Mouse (Mus musculus) limb, embryonic 12.5 days (tissue): ENCODE results near the gene Clybl. TPM values are rescaled to one million over a fixed set of nuclear protein-coding genes. Genes with fewer than 3 reads are reported as not detected.

Experiments
- ATAC-seq: fragments of 200-750 bp; cut with Nextera tagmentation; 2 replicates; pipeline ENCODE4 v1.8.0; 2017; ENCODE audit warnings: low read depth, moderate TSS enrichment; ENCODE audit not compliant: insufficient number of reproducible peaks, insufficient read depth, low FRiP score, low TSS enrichment
- H3K27ac ChIP-seq: fragments of 300-500 bp; sonication (generic); 2 replicates; pipeline ENCODE4 v1.5.1; 2016; ENCODE audit warnings: mild to moderate bottlenecking, moderate library complexity
- H3K27me3 ChIP-seq: fragments of 300-500 bp; sonication (generic); 2 replicates; pipeline ENCODE4 v1.6.1; 2016; ENCODE audit warnings: mild to moderate bottlenecking, moderate library complexity
- H3K36me3 ChIP-seq: fragments of 300-500 bp; sonication (generic); 2 replicates; pipeline ENCODE4 v1.6.1; 2016; ENCODE audit warnings: mild to moderate bottlenecking, moderate library complexity
- H3K4me1 ChIP-seq: fragments of 300-500 bp; sonication (generic); replicated peaks from 2 replicates; pipeline ENCODE4 v1.6.1; 2016
- H3K4me2 ChIP-seq: fragments of 300-500 bp; sonication (generic); 2 replicates; pipeline ENCODE4 v1.6.1; 2016; ENCODE audit warnings: mild to moderate bottlenecking, moderate library complexity
- H3K4me3 ChIP-seq: fragments of 300-500 bp; sonication (generic); replicated peaks from 2 replicates; pipeline ENCODE4 v1.5.1; 2016; ENCODE audit warnings: mild to moderate bottlenecking
- H3K9ac ChIP-seq: fragments of 300-500 bp; sonication (generic); replicated peaks from 2 replicates; pipeline ENCODE4 v1.6.1; 2016; ENCODE audit warnings: mild to moderate bottlenecking, moderate library complexity
- H3K9me3 ChIP-seq: fragments of 300-500 bp; sonication (generic); 2 replicates; pipeline ENCODE4 v1.6.1; 2016; ENCODE audit warnings: mild to moderate bottlenecking, moderate library complexity
- WGBS: fragments of 180-500 bp; shearing (Covaris S2); methylation state at CpG from one replicate; pipeline ENCODE4 v1.1.7; 2016; 5-methylcytosine and 5-hydroxymethylcytosine counted together
- polyA plus RNA-seq: library from polyadenylated mRNA; unstranded; fragments of >200 nt; fragmentation: Nextera tagmentation; extraction: Ambion mirVana; gene quantifications from 2 replicates; pipeline ENCODE4 v1.2.1, GENCODE M21; 2016

Gene Clybl
- polyA plus RNA-seq, 1 experiment from 2014 or later = 16.8 TPM

DNA sequence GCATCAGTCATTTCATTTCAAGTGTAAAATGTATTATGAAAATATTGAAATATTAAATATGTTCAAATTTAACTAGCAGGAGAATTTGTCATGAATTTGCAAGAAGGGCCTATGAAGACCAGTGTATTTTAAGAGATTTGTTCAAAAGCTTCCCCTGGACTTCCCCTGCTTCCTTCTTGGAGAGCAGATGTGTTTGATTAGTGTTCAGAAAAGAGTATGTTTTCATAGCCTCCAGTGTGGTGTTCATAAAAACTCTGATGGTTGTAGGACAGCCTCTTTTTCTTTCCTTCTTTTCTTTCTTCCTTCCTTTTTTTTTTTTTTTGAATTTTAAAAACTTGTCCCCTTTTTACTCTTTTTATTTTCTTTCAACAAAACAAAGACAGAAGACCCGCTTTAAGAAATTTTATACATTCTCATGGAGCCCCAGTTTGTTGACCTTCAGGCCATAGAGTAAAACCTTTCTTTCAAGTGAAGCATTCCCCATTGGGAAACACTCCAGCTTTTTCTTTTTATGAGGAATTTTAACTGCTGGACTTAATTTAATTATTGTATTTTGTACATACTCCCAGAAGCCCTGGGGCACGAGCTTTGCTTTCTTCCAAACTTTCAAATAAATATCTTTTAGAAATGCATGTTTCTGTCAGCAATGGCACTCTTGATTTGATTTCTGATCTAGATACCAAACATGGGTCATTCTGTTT, 231.5 kb downstream of the Clybl start:
- Histone ChIP-seq H3K27ac (peak overlapping the region; percentile 69), H3K36me3 (no peaks in the 10 kb centered on the region), H3K27me3 (peaks cover 16% of the 10 kb centered on the region), H3K9me3 (no peaks in the 10 kb centered on the region), H3K4me1 (peaks cover 23% of the 10 kb centered on the region), H3K4me2 (no peak overlapping the region; the same call in 1 of the 2 replicates), H3K9ac (no peak overlapping the region), H3K4me3 (no peak overlapping the region)
- no peak for ATAC-seq
- 15% methylated on average over 2 of the region's 2 CpGs for WGBS

DNA sequence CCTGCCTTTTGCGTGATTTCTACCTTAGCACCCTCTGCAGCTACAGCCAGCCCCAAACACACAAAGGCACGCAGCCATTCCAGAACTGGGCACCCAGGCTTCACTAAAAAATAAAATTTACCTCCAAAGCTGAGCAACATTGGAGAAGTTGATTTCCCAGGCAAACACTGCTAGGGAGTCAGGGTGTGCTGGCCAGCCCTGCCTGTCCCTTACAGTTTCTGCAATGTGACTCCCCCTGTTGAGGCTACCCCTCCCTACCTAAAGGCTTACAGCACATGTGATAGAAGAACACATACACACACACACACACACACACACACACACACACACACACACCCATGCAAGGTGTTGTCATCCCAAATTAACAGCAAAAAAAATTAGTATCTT, 232.0 kb downstream of the Clybl start:
- no peak overlapping the region for H3K4me3 ChIP-seq
- H3K9ac ChIP-seq = no peak overlapping the region
- ATAC-seq = peak; percentile 53; the same call in 1 of the 2 replicates
- peaks cover 10% of the 10 kb centered on the region for H3K27me3 ChIP-seq
- no peaks in the 10 kb centered on the region for H3K36me3 ChIP-seq
- 24% methylated on average over 2 of the region's 2 CpGs for WGBS
- peak overlapping the region; percentile 69 for H3K27ac ChIP-seq
- H3K9me3 ChIP-seq = no peaks in the 10 kb centered on the region
- H3K4me1 ChIP-seq = peaks cover 23% of the 10 kb centered on the region
- H3K4me2 ChIP-seq = no peak overlapping the region

DNA sequence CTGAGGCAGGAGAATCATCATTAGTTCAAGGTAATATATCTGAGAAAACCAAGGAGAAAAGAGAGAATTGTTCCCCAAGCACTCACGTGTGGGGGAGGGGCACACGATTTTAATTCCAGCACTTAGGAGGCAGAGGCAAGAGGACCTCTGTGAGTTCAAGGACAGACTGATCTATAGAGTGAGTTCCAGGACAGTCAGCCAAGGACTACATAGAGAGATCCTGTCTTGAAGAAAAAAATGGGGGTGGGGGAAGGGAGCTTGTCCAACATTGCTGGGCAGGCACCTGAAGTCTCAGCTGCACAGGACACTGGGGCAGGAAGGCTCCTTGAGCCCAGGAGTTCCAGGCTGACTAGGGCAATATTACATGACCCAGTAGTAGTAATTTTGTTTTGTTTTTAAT, 233.3 kb downstream of the Clybl start:
- peaks cover 23% of the 10 kb centered on the region for H3K4me1 ChIP-seq
- H3K9me3 ChIP-seq = no peaks in the 10 kb centered on the region
- peaks cover 6% of the 10 kb centered on the region for H3K27me3 ChIP-seq
- ATAC-seq = no peak
- H3K27ac ChIP-seq = no peak overlapping the region
- no peaks in the 10 kb centered on the region for H3K36me3 ChIP-seq
- no peak overlapping the region for H3K4me3 ChIP-seq
- H3K9ac ChIP-seq = no peak overlapping the region
- WGBS = 89% methylated on average over 2 of the region's 2 CpGs
- H3K4me2 ChIP-seq = no peak overlapping the region

DNA sequence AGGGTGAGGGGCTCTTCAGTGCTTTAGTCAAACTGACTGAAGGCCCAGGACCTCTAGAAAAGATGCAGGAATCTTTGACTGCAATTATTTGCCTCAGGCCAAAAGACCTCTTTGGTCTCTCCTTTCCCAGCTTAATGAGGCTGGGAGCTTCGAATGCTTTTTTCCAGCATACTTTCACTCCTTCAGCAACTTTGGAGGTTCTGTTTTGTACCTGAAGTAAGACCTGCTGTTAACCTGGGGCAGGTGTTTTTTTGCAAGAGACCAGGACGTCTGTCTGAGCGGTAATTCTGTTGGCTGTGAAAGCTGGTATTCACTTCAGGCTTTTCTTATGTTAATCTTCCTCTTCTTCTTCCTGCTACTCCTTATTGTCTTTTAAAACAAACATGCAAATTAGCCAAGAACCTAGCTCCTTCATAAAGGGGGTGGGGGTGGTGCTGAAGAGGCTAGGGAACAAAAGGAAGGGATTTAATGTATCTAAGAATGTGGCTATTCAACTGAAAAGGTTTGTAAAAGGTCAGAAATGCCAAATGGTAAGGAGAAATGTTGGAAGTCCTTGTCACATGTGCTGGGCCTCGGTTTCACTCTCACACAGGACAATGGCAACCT, 234.8 kb downstream of the Clybl start:
- Histone ChIP-seq H3K4me1 (peaks cover 23% of the 10 kb centered on the region), H3K4me2 (no peak overlapping the region), H3K27ac (no peak overlapping the region), H3K36me3 (no peaks in the 10 kb centered on the region), H3K27me3 (no peaks in the 10 kb centered on the region), H3K9ac (no peak overlapping the region), H3K9me3 (no peaks in the 10 kb centered on the region), H3K4me3 (no peak overlapping the region)
- WGBS = 27% methylated on average over 4 of the region's 4 CpGs
- no peak for ATAC-seq

DNA sequence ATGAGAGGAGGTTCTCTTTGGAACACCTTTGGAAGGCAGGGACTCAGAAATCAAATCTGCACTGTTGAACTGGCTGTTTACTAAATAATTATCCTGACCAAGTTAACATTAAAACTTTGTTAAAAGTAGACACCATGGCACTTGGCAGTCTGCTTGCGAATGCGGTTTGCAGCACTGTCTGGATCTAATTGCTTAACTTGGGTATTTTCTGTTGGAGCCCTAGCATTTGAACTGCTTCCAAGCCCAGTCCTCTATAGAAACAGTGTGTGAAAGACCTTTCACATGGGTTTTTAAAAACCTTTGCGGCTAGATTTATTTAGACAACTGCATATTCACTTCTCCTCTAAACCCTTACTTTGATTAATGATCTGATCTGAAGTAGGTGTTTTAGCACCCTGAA, 242.9 kb downstream of the Clybl start:
- Histone ChIP-seq H3K4me1 (peaks cover 17% of the 10 kb centered on the region), H3K9me3 (no peaks in the 10 kb centered on the region), H3K9ac (no peak overlapping the region), H3K27ac (no peak overlapping the region), H3K4me2 (no peak overlapping the region), H3K27me3 (peaks cover 5% of the 10 kb centered on the region; the same call in 1 of the 2 replicates), H3K4me3 (no peak overlapping the region), H3K36me3 (no peaks in the 10 kb centered on the region)
- WGBS = 80% methylated on average over 3 of the region's 3 CpGs
- no peak for ATAC-seq

DNA sequence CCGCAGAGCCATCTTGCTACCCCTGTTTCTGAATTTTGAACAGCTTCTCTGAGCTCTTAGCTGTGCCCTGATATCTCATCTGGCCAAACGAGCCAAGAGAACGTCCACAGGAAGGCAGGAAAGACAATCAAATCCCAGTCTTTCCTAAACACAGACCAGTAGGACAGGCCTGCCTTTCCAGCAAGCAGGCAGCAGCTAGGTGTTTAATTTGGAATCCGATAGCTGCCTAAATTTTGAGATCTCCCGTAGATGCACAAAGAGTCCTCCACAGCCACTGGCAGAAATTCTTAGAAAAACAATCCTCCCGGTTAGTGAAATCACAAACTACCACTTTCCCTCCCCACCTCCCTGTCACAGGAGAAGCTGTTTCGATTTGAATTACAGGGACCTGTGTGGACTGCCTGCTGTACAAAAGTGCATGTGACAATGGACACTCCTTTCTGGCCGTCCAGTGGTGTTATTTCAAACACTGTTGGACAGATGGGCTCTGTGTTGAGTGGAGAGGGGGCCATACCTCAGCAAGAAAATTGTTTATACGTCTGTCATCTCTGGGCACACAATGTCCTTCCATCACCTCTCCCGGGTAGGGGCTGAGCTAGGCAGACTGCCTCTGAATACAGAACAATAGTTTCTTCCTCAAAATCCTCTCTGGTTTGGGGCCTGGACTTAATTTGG, 245.2 kb downstream of the Clybl start:
- no peak overlapping the region for H3K4me3 ChIP-seq
- no peak overlapping the region for H3K4me2 ChIP-seq
- H3K9ac ChIP-seq = no peak overlapping the region
- H3K9me3 ChIP-seq = no peaks in the 10 kb centered on the region
- peaks cover 17% of the 10 kb centered on the region for H3K4me1 ChIP-seq
- no peak overlapping the region for H3K27ac ChIP-seq
- peaks cover 5% of the 10 kb centered on the region; the same call in 1 of the 2 replicates for H3K27me3 ChIP-seq
- ATAC-seq = no peak
- no peaks in the 10 kb centered on the region for H3K36me3 ChIP-seq
- WGBS = 56% methylated on average over 10 of the region's 10 CpGs

DNA sequence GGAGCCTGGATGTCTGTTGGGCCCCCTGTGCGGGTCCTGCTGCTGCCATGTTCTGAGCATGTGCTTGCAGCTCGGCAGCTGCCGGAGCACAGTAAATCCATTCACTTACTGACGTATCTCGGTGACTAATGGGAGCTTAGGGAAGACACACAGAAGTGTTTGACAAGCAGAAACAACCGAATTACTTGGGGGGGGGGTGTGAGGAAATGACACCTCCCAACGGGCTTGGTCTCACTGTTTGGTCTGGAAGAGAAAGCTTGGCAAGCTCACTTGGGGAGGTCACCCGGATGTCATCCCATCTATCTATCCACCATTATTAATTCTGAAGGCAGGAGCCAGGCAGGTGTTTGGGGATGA, 245.7 kb downstream of the Clybl start:
- ATAC-seq = no peak
- Histone ChIP-seq H3K27me3 (peaks cover 5% of the 10 kb centered on the region; the same call in 1 of the 2 replicates), H3K9me3 (no peaks in the 10 kb centered on the region), H3K4me3 (no peak overlapping the region), H3K4me2 (no peak overlapping the region), H3K27ac (no peak overlapping the region), H3K9ac (no peak overlapping the region), H3K36me3 (no peaks in the 10 kb centered on the region), H3K4me1 (peaks cover 17% of the 10 kb centered on the region)
- 53% methylated on average over 8 of the region's 8 CpGs for WGBS

DNA sequence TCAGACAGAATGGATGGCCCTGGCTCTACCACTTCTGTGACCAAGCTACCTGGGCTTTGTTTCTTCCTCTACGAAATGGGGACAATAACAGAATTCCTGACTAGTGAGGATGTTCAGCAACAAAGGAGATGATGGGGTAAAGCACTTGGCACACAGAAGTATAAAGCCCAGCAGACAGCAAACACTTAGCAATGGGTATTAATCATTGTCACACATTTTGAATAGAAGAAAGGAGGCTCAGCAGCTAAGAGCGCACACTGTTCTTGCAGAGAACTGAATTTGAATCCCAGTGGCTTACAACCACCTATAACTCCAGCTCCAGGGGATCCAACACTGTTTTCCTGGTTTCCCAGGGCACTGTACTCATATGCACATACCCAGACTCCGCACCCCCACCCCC, 246.2 kb downstream of the Clybl start:
- 91% methylated on average over 3 of the region's 3 CpGs for WGBS
- H3K9ac ChIP-seq = no peak overlapping the region
- H3K4me3 ChIP-seq = no peak overlapping the region
- H3K27me3 ChIP-seq = peaks cover 4% of the 10 kb centered on the region; the same call in 1 of the 2 replicates
- H3K9me3 ChIP-seq = no peaks in the 10 kb centered on the region
- no peak overlapping the region for H3K27ac ChIP-seq
- no peak overlapping the region for H3K4me2 ChIP-seq
- ATAC-seq = no peak
- no peaks in the 10 kb centered on the region for H3K36me3 ChIP-seq
- peaks cover 17% of the 10 kb centered on the region for H3K4me1 ChIP-seq

DNA sequence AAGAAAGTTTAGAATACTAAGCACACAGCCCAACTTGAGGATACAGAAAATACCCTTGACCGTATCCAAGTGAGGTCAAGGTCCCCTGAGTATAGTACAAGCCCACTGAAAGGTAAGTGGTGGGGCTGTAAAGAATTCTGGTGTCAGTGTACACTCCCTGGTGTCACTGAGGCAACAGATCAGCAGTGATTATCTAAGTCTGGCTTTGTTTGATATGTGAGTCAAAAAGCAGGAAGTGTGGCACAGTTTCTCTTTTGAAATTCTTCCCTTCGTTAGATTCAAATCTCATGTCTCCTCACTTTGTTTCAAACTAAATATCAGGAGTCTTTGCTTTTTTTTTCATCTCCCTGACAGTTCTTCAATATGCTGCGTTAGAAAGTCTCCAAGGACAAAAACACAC, 251.1 kb downstream of the Clybl start:
- Histone ChIP-seq H3K27ac (no peak overlapping the region), H3K27me3 (peaks cover 11% of the 10 kb centered on the region), H3K9me3 (no peaks in the 10 kb centered on the region), H3K4me1 (peaks cover 5% of the 10 kb centered on the region; the same call in 1 of the 2 replicates), H3K9ac (no peak overlapping the region), H3K4me2 (no peak overlapping the region), H3K36me3 (no peaks in the 10 kb centered on the region), H3K4me3 (no peak overlapping the region)
- no peak for ATAC-seq
- 82% methylated on average over 3 of the region's 3 CpGs for WGBS

DNA sequence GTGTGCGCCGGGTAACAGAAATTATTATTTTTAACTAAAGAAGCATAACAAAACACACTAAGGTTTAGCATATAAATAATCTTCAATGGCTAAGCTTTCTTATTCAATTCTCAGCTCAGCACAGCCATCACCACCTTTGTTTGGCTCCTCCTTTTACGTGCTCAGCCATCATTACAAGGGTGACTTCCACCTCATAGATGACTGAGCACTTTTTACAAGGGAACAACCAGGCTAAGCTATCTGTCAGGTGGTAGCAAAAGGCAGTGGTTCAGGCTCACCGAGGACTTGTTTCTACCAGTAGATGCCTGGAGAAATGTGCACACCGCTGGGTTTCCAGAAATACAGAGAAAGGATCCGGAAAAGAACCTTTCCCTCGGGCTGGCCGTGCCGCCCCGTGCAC, 252.5 kb downstream of the Clybl start:
- Histone ChIP-seq H3K27ac (no peak overlapping the region), H3K4me3 (no peak overlapping the region), H3K4me2 (no peak overlapping the region), H3K36me3 (no peaks in the 10 kb centered on the region), H3K9me3 (no peaks in the 10 kb centered on the region), H3K27me3 (peaks cover 11% of the 10 kb centered on the region), H3K4me1 (peaks cover 5% of the 10 kb centered on the region; the same call in 1 of the 2 replicates), H3K9ac (no peak overlapping the region)
- WGBS = 85% methylated on average over 10 of the region's 10 CpGs
- ATAC-seq = no peak

DNA sequence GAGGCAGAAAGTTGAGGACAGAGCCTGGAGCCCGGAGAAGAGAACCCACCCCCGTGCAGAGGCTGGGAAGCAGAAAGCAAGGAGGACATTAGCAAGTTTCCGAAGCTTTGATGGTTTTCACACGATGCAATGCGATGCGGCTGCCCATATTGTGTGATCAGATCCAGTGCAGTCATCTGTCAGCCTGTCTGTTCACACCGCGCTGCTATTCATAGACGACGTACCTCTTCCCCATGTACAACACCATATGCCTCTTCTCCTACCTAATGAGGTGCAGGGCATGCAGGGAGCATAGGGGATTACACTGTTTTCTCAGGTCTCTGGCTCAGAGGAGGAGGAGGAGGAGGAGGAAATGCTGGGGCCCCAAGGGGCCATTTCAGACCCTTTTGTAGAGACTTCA, 255.3 kb downstream of the Clybl start:
- H3K9me3 ChIP-seq = no peaks in the 10 kb centered on the region
- H3K4me3 ChIP-seq = no peak overlapping the region
- H3K4me1 ChIP-seq = peaks cover 11% of the 10 kb centered on the region
- peaks cover 11% of the 10 kb centered on the region for H3K27me3 ChIP-seq
- WGBS = 59% methylated on average over 10 of the region's 10 CpGs
- no peak overlapping the region for H3K4me2 ChIP-seq
- no peak overlapping the region for H3K27ac ChIP-seq
- H3K9ac ChIP-seq = no peak overlapping the region
- ATAC-seq = no peak
- no peaks in the 10 kb centered on the region for H3K36me3 ChIP-seq
